Mouse (Mus musculus): Measurements from ENCODE around the gene Cbfa2t2.

GRCm38 (mm10) chr2:154566641-154567040 is 130.4 kb downstream of the Cbfa2t2 start:
- TF ChIP-seq EP300 (optimal IDR thresholded peaks at IDR 0.05) (no peak), CTCF (IDR thresholded peaks at IDR 0.05; ENCODE audit: low read depth) (no peak)

Measured in stomach, postnatal 0 days (tissue).